Mouse (Mus musculus) liver (tissue): Measurements from ENCODE around the gene Med28.
A peak's percentile ranks its signal among the peaks of the same experiment; 100 is the strongest.

ENCODE experiments used
- DNase-seq: peaks from one replicate; pipeline ENCODE4 v3.0.0-alpha.2; 2020; ENCODE audit warnings: mixed read lengths

Gene Med28

DNA sequence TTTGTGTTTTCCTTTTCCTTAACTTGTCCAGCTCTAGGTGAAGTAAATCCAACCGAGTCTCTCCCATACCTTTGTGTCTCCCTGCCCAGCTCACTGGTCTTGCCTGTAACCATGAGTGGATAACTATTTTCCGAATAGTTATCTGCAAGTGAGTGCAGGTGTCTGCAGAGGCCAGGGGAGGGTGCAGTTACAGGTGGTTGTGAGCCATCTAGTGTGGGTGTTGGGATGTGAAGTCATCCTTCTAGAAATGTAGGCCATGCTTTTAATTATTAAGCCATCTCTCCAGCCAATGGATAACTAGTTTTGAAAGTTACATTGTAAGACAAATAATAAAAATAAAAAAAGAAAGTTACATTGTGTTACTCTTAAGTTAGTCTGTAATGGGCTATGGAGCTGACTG is 6.5 kb upstream of the Med28 start:
- DNase-seq: no peak

DNA sequence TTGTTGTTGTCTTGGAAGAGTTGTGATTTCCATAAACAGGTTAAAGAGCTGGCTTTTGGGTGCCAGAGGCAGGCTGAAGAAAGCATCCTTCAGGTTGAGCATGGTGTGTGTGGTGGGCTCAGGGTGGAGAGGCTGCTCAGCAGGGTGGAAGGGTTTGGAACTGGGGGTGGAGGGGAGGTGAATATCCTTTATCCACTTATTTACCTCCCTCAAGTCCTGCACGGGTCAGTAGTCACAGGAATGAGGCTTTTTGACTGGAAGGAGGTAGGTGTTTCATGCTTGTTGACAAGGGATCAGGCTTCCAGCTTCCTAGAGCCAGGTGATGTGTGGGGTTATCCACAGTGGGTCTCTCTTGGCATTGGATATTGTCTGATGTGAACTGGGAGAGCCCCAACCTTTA is 5.4 kb upstream of the Med28 start:
- no peak for DNase-seq

- no peak for DNase-seq
Observed at GRCm38 (mm10) chr5:45515151-45515743, 4.8 kb upstream of the Med28 start.

GRCm38 (mm10) chr5:45520809-45521110 is 731 bp downstream of the Med28 start:
- no peak for DNase-seq

DNA sequence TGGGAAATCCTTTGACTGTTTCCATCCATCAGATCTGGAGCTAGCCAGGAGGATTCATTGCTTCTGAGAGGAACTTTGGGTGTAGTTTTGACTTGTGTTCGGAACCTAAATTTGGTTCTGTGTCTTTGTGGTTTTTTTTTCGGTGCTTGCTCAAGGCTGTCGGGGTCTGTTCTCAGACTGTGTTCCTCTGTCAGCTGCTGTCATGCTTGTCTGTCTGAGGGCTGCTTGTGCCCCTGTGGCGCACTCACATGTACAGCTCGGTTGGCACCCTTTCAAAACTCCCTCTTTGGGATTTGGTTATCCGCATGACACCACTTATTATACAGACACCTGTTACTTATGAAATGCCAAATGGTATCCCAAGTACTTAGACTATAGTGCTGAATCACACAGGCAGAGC is 1.6 kb downstream of the Med28 start:
- DNase-seq: no peak

- DNase-seq: no peak
Observed at GRCm38 (mm10) chr5:45525101-45525500, 5.1 kb downstream of the Med28 start.

DNA sequence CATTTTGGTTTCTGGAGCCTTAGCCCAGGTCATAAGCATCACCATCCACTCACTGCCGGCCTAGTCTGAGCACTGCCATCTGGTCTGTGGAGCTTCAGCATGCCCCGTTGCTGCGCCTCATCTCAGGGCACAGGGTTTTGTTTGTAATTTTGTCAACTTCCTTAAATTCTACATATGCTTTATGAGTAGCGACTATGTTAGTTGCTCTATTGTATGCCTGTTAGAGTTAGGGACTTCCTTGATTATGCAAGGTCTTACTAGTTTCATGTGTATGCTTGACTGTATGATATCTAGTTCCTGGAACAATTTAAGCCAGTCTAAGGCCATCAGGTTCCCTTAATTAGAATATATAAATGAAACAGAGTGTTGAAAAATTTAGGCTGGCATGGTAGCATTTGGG is 6.3 kb downstream of the Med28 start:
- DNase-seq: no peak

GRCm38 (mm10) chr5:45529696-45530095 is 9.7 kb downstream of the Med28 start:
- peak; percentile 32 for DNase-seq

GRCm38 (mm10) chr5:45534319-45535098 is 14.5 kb downstream of the Med28 start:
- peak; percentile 62 for DNase-seq

DNA sequence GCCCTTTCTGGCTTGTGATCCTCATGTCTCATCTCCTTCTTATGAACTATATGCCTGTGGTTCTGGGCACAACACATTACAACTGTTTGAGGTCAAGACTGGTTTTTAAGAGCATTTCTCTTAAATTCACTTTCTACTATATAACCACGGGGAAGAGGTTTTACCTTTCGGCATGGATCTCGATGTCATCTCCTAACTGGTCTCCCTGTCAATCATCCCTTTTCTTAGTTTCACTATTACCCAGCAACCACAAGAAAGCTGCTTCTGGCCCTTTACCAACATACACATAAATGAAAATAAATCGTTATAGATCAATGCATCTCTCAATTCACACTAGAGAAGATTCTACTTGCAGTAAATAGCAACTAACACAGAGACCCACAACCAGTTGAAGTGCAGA is 15.1 kb downstream of the Med28 start:
- no peak for DNase-seq

DNA sequence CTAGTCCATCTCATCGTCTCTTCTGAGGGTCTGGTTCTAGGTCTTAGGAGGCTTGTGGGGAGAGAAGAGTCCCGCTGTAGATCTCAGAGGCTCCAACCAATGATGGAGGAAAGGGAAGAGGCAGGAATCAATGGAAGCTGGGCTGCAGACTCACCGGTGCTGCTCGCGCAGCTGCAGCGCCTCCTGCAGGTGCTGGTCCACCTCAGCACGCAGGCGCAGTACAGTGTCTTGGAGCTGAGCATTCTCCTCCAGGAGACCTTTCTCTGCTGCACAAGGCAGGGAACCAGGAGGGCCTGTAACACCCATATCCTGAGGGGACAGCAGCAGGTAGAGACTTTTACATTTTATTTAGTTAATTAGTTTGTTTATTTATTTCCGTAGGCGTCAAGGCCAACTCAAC is 19.5 kb downstream of the Med28 start:
- DNase-seq: no peak

DNA sequence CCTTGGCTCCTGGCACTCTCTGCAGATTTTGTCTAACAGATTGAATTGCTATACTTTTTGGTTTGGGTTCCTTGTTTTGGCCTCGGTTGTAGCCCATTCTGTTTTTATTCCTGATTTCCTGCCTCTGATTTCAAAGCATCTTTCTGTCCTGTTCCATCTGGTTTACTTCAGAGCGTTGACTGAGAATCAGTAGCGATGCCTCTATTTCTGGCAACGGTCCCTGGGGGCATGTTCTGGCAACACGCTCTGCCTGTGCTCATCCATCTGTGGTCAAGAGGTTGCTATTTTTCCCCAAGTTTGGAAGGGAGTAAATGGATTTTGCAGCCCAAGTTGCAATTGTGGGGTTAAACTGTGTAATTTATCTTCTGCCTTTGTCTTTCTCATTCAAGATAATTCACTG is 23.3 kb downstream of the Med28 start:
- DNase-seq: no peak

- DNase-seq: no peak
Observed at GRCm38 (mm10) chr5:45549586-45549985, 29.6 kb downstream of the Med28 start.

DNA sequence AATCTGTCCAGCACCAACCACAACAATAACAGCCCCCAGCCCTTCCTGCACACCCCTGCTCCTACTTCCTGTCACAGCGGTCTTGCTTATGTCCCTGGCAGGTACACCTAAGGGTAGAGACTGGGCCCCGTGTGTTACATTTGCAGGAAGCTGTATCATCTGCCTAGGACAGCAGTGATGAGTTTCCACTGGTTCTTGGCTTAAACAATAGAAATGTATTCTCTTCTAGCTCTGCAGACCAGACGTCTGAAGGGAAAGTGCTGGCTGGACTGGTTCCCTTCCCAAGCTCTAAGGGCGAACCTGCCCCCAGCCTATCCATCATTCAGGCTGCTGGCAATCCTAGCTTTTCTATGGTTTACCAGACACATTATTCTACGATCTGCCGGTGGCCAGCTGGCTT is 44.0 kb downstream of the Med28 start:
- DNase-seq: no peak

- DNase-seq: no peak
Observed at GRCm38 (mm10) chr5:45565829-45566228, 45.8 kb downstream of the Med28 start.

GRCm38 (mm10) chr5:45572816-45573215 is 52.8 kb downstream of the Med28 start:
- DNase-seq: no peak

DNA sequence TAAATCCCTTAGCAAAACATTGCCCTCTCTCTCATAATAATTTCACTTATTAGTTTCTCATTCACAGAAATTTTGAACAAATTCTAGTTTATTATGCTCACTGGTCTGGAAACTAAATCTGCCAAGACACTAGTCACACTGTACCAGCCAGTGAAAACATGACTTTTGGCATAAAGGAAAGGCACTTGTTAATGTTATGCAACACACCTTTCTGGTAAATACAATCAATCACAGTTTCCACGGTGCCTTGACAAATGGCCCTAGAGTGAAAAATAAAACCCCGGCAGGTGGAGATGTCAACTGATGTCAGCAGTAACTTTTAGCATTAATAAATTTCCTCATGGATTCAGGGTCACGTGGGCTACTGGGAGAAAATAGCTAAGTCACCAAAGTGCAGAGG is 56.7 kb downstream of the Med28 start:
- DNase-seq: no peak

GRCm38 (mm10) chr5:45577376-45577775 is 57.3 kb downstream of the Med28 start:
- DNase-seq: no peak
